Comparison of ENCODE assay signal across 29 mouse cellular contexts in the genomic region with DNA sequence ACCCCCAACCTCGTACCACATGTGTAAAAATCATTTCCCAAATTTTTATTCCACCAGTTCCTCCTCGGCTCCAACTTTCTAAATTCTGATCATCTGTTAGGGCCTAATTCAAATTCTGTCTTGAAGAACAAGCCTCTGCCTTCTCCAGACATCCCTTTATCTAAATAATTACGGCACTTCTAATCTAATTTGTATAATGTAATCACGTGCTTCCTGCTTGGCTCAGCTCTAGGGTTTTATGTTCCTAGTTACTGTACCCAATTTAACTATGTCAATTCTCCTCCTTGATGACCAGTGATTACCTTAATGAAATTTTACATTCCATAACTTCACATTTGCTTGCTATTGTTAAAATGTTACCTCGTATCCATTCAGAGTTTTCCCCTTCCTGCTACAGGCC. TPM values are rescaled to one million over a fixed set of nuclear protein-coding genes. Genes with fewer than 3 reads are reported as not detected.
"Had no signal": no experiment of that assay in that cellular context is flagged by ENCODE, and none has a peak within 500 bp of the region (broad histone marks: within the 10 kb centered on the region; RNA-seq: fewer than 3 reads in every experiment).

No protein-coding gene starts in this region.

- H3K9ac ChIP-seq: embryonic facial prominence, embryonic 12.5 days; embryonic facial prominence, embryonic 13.5 days; embryonic facial prominence, embryonic 15.5 days; forebrain, embryonic 12.5 days; forebrain, embryonic 13.5 days; forebrain, embryonic 15.5 days; forebrain, postnatal 0 days had no signal

- H3K4me2 ChIP-seq: embryonic facial prominence, embryonic 12.5 days; embryonic facial prominence, embryonic 13.5 days; embryonic facial prominence, embryonic 15.5 days; forebrain, embryonic 12.5 days; forebrain, embryonic 13.5 days; forebrain, embryonic 15.5 days had no signal

- H3K4me3 ChIP-seq: embryonic facial prominence, embryonic 12.5 days; embryonic facial prominence, embryonic 13.5 days; embryonic facial prominence, embryonic 15.5 days; erythroblast, embryonic 14.5 days; forebrain, embryonic 10.5 days; forebrain, embryonic 12.5 days; forebrain, embryonic 13.5 days; forebrain, embryonic 15.5 days; gastrocnemius, adult 2 months; heart, adult 2 months; heart, embryonic 10.5 days had no signal

- H3K36me3 ChIP-seq: embryonic facial prominence, embryonic 12.5 days had no signal

- H3K4me1 ChIP-seq: embryonic facial prominence, embryonic 12.5 days; embryonic facial prominence, embryonic 15.5 days; forebrain, embryonic 10.5 days; forebrain, embryonic 12.5 days; heart, embryonic 10.5 days had no signal

- H3K9me3 ChIP-seq: embryonic facial prominence, embryonic 12.5 days; embryonic facial prominence, embryonic 13.5 days; forebrain, embryonic 10.5 days; forebrain, embryonic 12.5 days; forebrain, embryonic 13.5 days; forebrain, embryonic 15.5 days; heart, embryonic 10.5 days had no signal

- DNase-seq: cerebellum, adult 8-10 months; cerebellum, adult 9-10 months; cerebellum, adult 9-11 months; cerebellum, postnatal 10 days; cerebellum, postnatal 14 days; cerebellum, postnatal 25 days; cerebellum, postnatal 36 days; embryo, embryonic 11 days; forebrain, postnatal 0 days; gastrocnemius, adult 2 months; gastrocnemius, postnatal 10 days; gastrocnemius, postnatal 14 days; gastrocnemius, postnatal 25 days; gastrocnemius, postnatal 36 days; heart, adult 11 months; heart, adult 18-20 months; heart, adult 2 months had no signal

- H3K27ac ChIP-seq: embryonic facial prominence, embryonic 12.5 days; embryonic facial prominence, embryonic 15.5 days; forebrain, embryonic 10.5 days; forebrain, embryonic 12.5 days; forebrain, embryonic 13.5 days; forebrain, embryonic 15.5 days; gastrocnemius, adult 2 months; heart, adult 2 months; heart, embryonic 10.5 days had no signal

- ATAC-seq: forebrain, embryonic 13.5 days; forebrain, embryonic 14.5 days; forebrain, embryonic 15.5 days; forebrain, embryonic 16.5 days; forebrain, postnatal 0 days had no signal

- H3K27me3 ChIP-seq: embryonic facial prominence, embryonic 12.5 days; embryonic facial prominence, embryonic 13.5 days; embryonic facial prominence, embryonic 15.5 days; forebrain, embryonic 12.5 days; forebrain, embryonic 13.5 days; forebrain, embryonic 15.5 days had no signal

RNA-seq across cellular contexts. Expression of a gene that starts 15.2 kb away (rescaled TPM):
- total RNA-seq: common myeloid progenitor, adult 5-6 weeks had no signal
- polyA plus RNA-seq: erythroblast, embryonic 14.5 days had no signal
